ENCODE assay signal across 1 mouse cellular context in genomic region chr10:118227629-118228028, GRCm38 (mm10). TPM values are rescaled to one million over a fixed set of nuclear protein-coding genes. Genes with fewer than 3 reads are reported as not detected.
"Had no signal": no experiment of that assay in that cellular context is flagged by ENCODE, and none has a peak within 500 bp of the region (broad histone marks: within the 10 kb centered on the region; RNA-seq: fewer than 3 reads in every experiment).

No protein-coding gene starts in this region.

RNA-seq across cellular contexts. Expression of gene Gm32717, which starts 13.0 kb away (rescaled TPM):
- total RNA-seq: neutrophil, adult 5-6 weeks had no signal

RNA-seq across cellular contexts. Expression of gene Il22, which starts 22.9 kb away (rescaled TPM):
- total RNA-seq: neutrophil, adult 5-6 weeks had no signal

RNA-seq across cellular contexts. Expression of gene Gm32802, which starts 30.9 kb away (rescaled TPM):
- total RNA-seq: neutrophil, adult 5-6 weeks had no signal
